Mouse (Mus musculus) T-cell, adult 2 months (primary cell): Measurements from ENCODE around the gene Tppp3.

Experiments used
- DNase-seq: peaks from one replicate; pipeline ENCODE4 v3.0.0; 2022; ENCODE audit warnings: low spot score

Gene Tppp3

GRCm38 (mm10) chr8:105431743-105432515, 39.4 kb downstream of the Tppp3 start:
- no peak for DNase-seq

DNA sequence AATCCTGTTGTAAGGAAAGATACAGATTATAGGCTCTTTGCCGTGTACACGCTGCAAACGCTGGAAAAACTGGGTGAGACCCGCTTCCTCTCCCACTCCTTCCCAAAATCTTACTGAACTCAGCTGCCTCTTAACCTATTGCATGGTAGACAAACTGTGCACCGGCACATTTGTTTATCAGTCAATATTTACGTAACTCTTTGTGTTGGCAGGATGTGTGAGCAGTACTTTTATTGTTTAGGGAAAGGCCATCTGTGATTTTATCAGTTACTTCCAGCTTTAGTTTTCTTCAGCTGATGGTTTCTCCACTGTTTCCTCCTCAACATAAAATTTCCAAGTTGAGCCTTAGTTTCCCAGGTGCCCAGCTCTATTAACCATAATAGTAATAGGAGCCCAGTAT, 44.4 kb downstream of the Tppp3 start:
- no peak for DNase-seq

GRCm38 (mm10) chr8:105422006-105422405, 49.3 kb downstream of the Tppp3 start:
- DNase-seq, result no peak

DNA sequence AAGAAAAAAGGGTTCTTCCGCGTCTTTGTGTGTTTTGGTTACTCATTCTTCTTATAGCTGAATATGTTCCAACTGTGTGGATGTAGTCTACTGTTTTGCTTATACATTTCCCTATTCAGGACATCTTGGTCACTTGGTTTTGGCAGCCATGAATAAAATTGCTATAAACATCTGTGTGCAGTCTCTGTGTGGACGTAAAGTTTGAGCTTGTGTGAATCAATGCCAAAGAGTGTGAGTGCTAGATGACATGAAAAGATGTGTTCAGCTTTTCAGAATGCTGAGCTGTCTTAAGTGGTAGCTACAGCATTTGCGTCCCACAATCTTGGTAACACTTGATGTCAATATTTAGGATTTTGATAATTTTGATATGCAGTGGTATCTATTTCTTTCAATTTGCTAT, 51.5 kb downstream of the Tppp3 start:
- no peak for DNase-seq

- DNase-seq, result no peak
These were observed 52.3 kb downstream of the Tppp3 start for GRCm38 (mm10) chr8:105418992-105419391.
